Mouse (Mus musculus) urinary bladder, postnatal 10 days (tissue): ENCODE data around the gene Ajap1.

Experiments
- DNase-seq: peaks from one replicate; pipeline ENCODE4 v3.0.0; 2022; ENCODE audit warnings: low spot score

Ajap1 gene

DNA sequence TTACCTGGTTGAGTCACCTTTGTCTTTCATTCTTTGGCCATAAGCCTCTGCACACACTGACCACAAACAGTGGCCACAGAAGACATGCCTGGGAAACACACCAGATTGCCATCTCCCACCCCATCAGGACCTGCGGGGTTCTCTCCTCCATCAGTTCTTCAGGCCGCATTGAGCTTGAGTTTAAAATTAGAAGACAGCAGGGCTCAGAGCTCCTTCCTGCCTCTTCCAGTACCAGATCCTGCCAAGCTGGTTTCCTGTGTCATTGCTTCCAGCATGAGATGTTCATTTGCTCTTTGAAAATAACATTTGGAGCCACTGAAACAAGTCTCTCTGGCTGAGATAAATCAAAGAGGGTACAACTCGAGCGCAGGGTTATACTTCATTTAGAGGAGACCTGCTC, 126.4 kb downstream of the Ajap1 start:
- no peak for DNase-seq

DNA sequence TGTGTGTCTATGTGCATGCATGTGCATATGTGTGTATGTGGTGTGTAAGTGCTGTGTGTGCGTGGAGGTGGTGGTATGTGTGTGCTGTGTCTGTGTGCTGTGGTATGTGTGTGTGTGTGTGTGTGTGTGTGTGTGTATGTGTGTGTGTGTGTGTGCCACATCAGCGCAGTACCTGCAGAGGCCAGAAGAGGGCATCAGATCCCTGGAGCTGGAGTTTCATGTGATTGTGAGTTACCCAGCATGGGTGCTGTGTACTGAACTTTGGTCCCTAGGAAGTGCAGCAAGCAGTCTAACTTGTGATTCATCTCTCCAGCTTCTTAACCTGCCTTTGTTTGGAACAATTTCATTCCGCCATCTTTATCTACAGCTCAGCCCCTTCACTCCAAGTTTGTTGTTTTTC, 137.6 kb downstream of the Ajap1 start:
- DNase-seq, result no peak

DNA sequence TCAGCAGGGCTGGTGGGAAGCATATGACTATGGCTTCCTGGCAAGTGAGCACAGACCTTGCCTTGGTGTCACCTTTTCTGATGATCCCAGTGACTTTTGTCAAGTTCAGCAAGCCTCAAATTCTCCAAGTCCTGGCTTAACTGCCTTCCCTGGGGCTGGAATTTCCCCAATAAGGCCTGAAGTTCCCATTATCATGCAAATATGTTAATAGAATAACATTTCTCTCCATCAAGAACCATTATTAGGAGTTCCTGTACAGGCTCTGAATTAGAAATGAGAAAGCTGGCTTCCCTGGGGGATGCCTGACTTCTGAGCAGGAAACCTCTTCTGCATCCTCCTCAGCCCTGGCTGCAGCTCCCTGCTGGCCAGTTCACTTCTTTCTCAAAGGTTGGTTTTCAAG, 141.7 kb downstream of the Ajap1 start:
- no peak for DNase-seq

DNA sequence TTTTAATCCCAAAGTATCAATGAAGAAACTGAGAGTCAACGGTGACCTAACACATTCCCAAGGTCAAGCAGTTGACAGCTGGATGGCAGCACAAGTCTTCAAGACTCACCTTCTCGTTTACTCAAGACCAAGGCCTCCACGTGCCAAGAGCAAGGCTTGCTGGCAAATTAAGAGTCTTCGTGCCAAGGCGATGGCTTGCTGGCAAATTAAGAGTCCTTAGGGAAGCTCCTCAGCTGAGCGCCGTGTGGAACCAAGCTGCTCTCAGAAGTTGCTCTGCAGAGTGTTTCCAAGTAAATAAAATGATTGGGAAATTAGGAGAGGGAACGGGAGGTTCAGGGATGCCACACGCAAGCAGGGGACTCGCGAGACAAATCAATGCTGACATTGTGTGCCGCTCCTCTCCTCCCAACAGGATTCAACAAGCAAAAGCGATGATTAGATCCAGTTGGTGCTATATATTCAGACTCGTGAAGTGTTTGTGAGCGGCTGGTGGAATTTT, 147.3 kb downstream of the Ajap1 start:
- DNase-seq, result no peak

DNA sequence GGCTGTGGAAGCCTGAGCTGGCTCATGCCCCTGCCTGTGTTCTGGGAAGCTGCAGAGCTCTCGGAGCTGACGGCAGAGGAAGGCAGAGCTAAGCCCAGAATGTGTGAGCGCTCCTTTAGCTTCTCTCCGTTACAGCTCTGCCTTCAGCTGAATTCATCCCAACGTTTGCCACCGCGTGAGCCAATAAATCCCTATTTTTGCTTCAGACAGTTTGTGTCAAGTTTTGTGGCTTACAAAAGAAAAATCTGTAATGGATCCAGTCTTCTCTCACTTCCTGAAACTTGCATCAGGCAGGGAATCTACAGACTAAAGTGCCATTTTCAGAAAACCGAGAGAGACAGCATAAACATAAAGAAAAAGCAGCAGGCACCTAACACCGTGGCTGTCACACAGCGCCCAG, 154.8 kb downstream of the Ajap1 start:
- DNase-seq, result no peak
